Mouse (Mus musculus): ENCODE results near the gene Polr1d. TPM values are rescaled to one million over a fixed set of nuclear protein-coding genes. Genes with fewer than 3 reads are reported as not detected.

Polr1d gene
- polyA plus RNA-seq, 1 experiment from 2014 or later, result 139 TPM

DNA sequence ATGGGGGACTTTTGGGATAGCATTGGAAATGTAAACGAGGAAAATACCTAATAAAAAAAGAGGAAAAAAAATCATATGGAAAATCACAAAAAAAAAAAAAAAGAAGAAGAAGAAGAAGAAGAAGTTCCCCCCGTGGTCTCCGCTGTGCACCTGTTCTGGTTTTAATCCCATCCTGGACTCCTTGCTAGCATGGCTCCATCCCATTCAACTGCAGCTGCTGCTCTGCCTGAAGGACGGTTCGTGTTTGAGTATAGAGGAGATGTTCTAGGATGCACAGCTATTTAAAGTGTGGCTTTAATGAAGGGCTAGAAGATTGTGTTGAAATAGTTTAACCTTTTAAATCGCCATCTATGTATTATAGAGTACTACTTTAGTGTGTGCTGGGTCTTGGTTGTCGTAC, 15.6 kb downstream of the Polr1d start:
- H3K4me2 ChIP-seq (replicated peaks), result no peak overlapping the region
- H3K9ac ChIP-seq, result no peak overlapping the region
- ATAC-seq (ENCODE audit: insufficient number of reproducible peaks, low FRiP score, low TSS enrichment, low read depth), result no peak
- no peaks in the 10 kb centered on the region for H3K9me3 ChIP-seq (replicated peaks)
- H3K27ac ChIP-seq (replicated peaks), result no peak overlapping the region
- H3K4me3 ChIP-seq (replicated peaks), result no peak overlapping the region
- H3K27me3 ChIP-seq, result no peaks in the 10 kb centered on the region
- peaks cover 10% of the 10 kb centered on the region; the same call in 1 of the 2 replicates for H3K36me3 ChIP-seq
- 93% methylated on average over 7 of the region's 7 CpGs for WGBS
- H3K4me1 ChIP-seq, result peaks cover 18% of the 10 kb centered on the region

DNA sequence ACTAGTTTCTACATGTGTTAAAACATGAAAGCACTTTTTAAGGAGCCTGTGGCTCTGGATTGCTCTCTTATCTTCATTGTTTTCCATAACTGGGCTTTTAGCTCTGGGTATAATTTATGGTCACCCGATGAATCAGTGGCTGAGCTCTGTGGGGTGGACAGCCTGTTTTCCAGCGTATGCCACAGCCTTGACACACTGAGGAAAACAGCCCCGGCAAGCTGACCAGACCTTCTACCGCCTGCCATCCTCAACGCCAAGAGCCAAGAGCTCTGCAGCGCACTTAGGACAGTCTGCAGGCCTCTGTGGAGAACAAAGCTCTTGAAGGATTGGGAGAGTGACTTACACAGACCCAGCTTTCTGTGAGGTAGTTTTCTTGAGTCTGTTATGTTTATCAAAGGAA, 17.4 kb downstream of the Polr1d start:
- no peak for ATAC-seq (ENCODE audit: insufficient number of reproducible peaks, low FRiP score, low TSS enrichment, low read depth)
- H3K36me3 ChIP-seq, result peaks cover 10% of the 10 kb centered on the region; the same call in 1 of the 2 replicates
- no peak overlapping the region for H3K4me3 ChIP-seq (replicated peaks)
- no peaks in the 10 kb centered on the region for H3K27me3 ChIP-seq
- 86% methylated on average over 6 of the region's 6 CpGs for WGBS
- H3K9ac ChIP-seq, result no peak overlapping the region
- H3K27ac ChIP-seq (replicated peaks), result no peak overlapping the region
- H3K9me3 ChIP-seq (replicated peaks), result no peaks in the 10 kb centered on the region
- H3K4me1 ChIP-seq, result peaks cover 21% of the 10 kb centered on the region
- H3K4me2 ChIP-seq (replicated peaks), result no peak overlapping the region

- no peaks in the 10 kb centered on the region for H3K9me3 ChIP-seq (replicated peaks)
Measured at GRCm38 (mm10) chr5:147096586-147096985, 19.7 kb downstream of the Polr1d start.

GRCm38 (mm10) chr5:147098667-147099066, 21.8 kb downstream of the Polr1d start:
- Histone ChIP-seq H3K27me3 (no peaks in the 10 kb centered on the region), H3K4me3 (replicated peaks) (no peak overlapping the region), H3K27ac (replicated peaks) (peak overlapping the region; percentile 48; the same call in 1 of the 2 replicates), H3K9ac (no peak overlapping the region), H3K4me2 (replicated peaks) (no peak overlapping the region), H3K4me1 (peaks cover 9% of the 10 kb centered on the region; the same call in 1 of the 2 replicates), H3K9me3 (replicated peaks) (no peaks in the 10 kb centered on the region), H3K36me3 (peaks cover 30% of the 10 kb centered on the region)
- ATAC-seq (ENCODE audit: insufficient number of reproducible peaks, low FRiP score, low TSS enrichment, low read depth), result no peak
- whole genome bisulfite sequencing, result 77% methylated on average over 7 of the region's 7 CpGs

More at GRCm38 (mm10) chr5:147096586-147096985, 19.7 kb downstream of the Polr1d start:
- Histone ChIP-seq H3K4me3 (replicated peaks) (no peak overlapping the region), H3K27ac (replicated peaks) (no peak overlapping the region), H3K4me2 (replicated peaks) (no peak overlapping the region), H3K4me1 (peaks cover 9% of the 10 kb centered on the region; the same call in 1 of the 2 replicates), H3K36me3 (peaks cover 21% of the 10 kb centered on the region), H3K9ac (no peak overlapping the region), H3K27me3 (no peaks in the 10 kb centered on the region)
- 93% methylated on average over 4 of the region's 4 CpGs for WGBS
- no peak for ATAC-seq (ENCODE audit: insufficient number of reproducible peaks, low FRiP score, low TSS enrichment, low read depth)

DNA sequence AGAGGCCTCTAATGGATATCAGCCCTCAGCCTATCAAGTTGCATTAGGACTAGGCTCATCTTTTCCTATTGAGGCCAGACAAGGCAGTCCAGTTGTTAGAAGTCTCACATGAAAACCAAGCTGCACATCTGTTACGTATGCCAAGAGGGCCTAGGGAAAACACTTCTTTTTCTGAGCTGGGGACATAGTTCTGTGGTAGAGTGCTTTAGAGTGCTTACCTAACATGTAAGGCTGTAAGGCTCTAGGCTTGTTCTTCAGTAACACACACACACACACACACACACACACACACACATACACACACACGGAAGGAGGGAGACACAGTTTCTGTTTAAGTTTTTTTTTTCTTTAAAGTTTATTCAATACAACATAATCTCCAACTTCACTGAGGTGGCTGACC, 23.3 kb downstream of the Polr1d start:
- no peak overlapping the region for H3K4me2 ChIP-seq (replicated peaks)
- H3K27ac ChIP-seq (replicated peaks), result no peak overlapping the region
- no peak for ATAC-seq (ENCODE audit: insufficient number of reproducible peaks, low FRiP score, low TSS enrichment, low read depth)
- WGBS, result 66% methylated on average over 2 of the region's 2 CpGs
- no peak overlapping the region for H3K9ac ChIP-seq
- no peak overlapping the region for H3K4me3 ChIP-seq (replicated peaks)
- H3K36me3 ChIP-seq, result peaks cover 33% of the 10 kb centered on the region
- peaks cover 9% of the 10 kb centered on the region; the same call in 1 of the 2 replicates for H3K4me1 ChIP-seq
- no peaks in the 10 kb centered on the region for H3K9me3 ChIP-seq (replicated peaks)
- H3K27me3 ChIP-seq, result no peaks in the 10 kb centered on the region

DNA sequence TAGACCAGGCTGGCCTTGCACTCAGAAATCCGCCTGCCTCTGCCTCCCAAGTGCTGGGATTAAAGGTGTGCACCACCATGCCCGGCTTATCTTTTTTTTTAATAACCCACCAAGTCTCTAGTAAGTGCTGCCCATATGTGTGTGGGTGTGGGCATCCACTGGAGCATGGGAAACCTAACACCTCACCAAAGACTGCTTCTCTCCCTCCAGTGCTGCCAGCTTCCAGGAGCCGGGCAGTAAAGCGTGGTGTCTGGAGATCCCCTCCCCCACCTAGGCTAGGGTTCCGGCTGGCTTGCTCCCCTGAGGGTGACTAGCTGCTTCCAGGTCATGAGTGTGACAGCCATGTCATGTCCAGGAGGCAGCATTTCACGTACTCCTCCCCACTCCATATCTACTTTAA, 25.4 kb downstream of the Polr1d start:
- no peak overlapping the region for H3K4me3 ChIP-seq (replicated peaks)
- no peak; the same call in 1 of the 2 replicates for ATAC-seq (ENCODE audit: insufficient number of reproducible peaks, low FRiP score, low TSS enrichment, low read depth)
- peaks cover 34% of the 10 kb centered on the region for H3K36me3 ChIP-seq
- H3K27me3 ChIP-seq, result no peaks in the 10 kb centered on the region
- no peaks in the 10 kb centered on the region for H3K9me3 ChIP-seq (replicated peaks)
- H3K9ac ChIP-seq, result no peak overlapping the region
- 0 out of 2 replicates have a peak, but pooled peaks cover 3% of the 10 kb centered on the region for H3K4me1 ChIP-seq
- 76% methylated on average over 6 of the region's 6 CpGs for WGBS
- no peak overlapping the region for H3K27ac ChIP-seq (replicated peaks)
- no peak overlapping the region for H3K4me2 ChIP-seq (replicated peaks)

DNA sequence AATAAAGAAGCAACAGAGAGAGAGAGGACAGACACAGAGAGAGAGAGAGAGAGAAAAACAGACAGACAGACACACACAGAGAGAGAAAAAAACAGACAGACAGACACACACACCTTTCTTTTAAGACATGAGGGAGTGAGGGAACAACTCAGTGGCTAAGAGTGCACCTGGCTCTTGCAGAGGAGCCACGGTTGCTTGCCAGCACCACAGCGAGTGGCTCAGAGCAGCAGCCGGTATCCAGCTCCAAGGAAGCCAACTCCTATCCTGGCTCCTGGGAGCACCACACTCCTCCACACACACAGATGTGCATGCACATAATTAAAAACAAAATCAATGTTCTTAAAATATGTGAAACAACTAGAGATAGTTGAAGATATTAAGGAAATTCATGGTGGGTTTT, 30.4 kb downstream of the Polr1d start:
- ATAC-seq (ENCODE audit: insufficient number of reproducible peaks, low FRiP score, low TSS enrichment, low read depth), result no peak
- H3K9ac ChIP-seq, result no peak overlapping the region
- no peak overlapping the region for H3K4me3 ChIP-seq (replicated peaks)
- H3K4me1 ChIP-seq, result no peaks in the 10 kb centered on the region
- H3K36me3 ChIP-seq, result peaks cover 39% of the 10 kb centered on the region
- no peaks in the 10 kb centered on the region for H3K27me3 ChIP-seq
- no peak overlapping the region for H3K4me2 ChIP-seq (replicated peaks)
- no peaks in the 10 kb centered on the region for H3K9me3 ChIP-seq (replicated peaks)
- 92% methylated on average over 3 of the region's 3 CpGs for WGBS
- H3K27ac ChIP-seq (replicated peaks), result no peak overlapping the region

- 79% methylated on average over 13 of the region's 13 CpGs for WGBS
- H3K27ac ChIP-seq (replicated peaks), result no peak overlapping the region
- H3K9ac ChIP-seq, result no peak overlapping the region
- no peaks in the 10 kb centered on the region for H3K9me3 ChIP-seq (replicated peaks)
- no peak overlapping the region for H3K4me3 ChIP-seq (replicated peaks)
- H3K36me3 ChIP-seq, result peaks cover 45% of the 10 kb centered on the region
- H3K4me2 ChIP-seq (replicated peaks), result no peak overlapping the region
- H3K27me3 ChIP-seq, result no peaks in the 10 kb centered on the region
- no peaks in the 10 kb centered on the region for H3K4me1 ChIP-seq
- no peak for ATAC-seq (ENCODE audit: insufficient number of reproducible peaks, low FRiP score, low TSS enrichment, low read depth)
Measured at GRCm38 (mm10) chr5:147108861-147109591, 32.2 kb downstream of the Polr1d start.

DNA sequence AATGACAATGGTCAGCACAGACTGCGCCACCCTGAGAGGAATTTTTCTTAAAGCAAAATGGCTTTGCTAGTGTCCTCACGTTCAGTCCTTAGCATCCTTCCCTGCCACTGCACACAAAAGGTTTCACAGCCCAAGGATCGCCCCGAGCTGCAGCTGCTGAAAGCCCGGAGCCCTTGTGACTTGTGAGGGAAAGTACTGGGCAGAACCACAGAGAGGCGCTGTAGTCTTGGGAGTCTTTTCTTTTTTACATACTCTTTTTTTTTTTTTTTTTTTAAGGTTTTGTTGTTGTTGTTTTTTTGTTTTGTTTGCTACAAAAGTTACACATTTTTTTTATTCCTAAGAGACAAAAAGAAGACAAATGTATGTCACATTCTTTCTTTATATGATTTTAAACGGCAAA, 37.9 kb downstream of the Polr1d start:
- no peaks in the 10 kb centered on the region for H3K9me3 ChIP-seq (replicated peaks)
- no peak overlapping the region for H3K4me3 ChIP-seq (replicated peaks)
- 76% methylated on average over 7 of the region's 7 CpGs for WGBS
- H3K4me2 ChIP-seq (replicated peaks), result no peak overlapping the region
- H3K27ac ChIP-seq (replicated peaks), result no peak overlapping the region
- no peak overlapping the region for H3K9ac ChIP-seq
- no peaks in the 10 kb centered on the region for H3K4me1 ChIP-seq
- peaks cover 28% of the 10 kb centered on the region for H3K36me3 ChIP-seq
- no peak for ATAC-seq (ENCODE audit: insufficient number of reproducible peaks, low FRiP score, low TSS enrichment, low read depth)
- no peaks in the 10 kb centered on the region for H3K27me3 ChIP-seq

DNA sequence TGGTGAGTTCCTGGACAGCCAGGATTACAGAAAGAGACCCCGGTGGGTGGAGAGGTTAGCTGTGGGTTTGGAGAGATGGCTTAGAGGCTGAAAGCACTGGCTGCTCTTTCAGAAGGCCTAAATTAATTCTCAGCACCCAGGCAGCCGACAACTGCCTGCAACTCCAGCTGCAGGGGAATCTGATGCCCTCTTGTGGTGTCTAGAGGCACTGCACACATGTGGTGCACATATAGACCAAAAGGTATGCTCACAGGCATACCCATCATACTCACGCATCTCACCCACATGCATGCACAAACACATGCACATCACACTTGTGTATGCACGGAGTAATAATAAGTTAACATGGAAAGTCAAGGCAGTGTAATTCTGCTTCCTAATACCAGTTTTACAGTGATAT, 38.8 kb downstream of the Polr1d start:
- 93% methylated on average over 4 of the region's 4 CpGs for WGBS
- Histone ChIP-seq H3K9ac (no peak overlapping the region), H3K36me3 (peaks cover 20% of the 10 kb centered on the region), H3K27me3 (no peaks in the 10 kb centered on the region), H3K4me3 (replicated peaks) (no peak overlapping the region), H3K4me1 (no peaks in the 10 kb centered on the region), H3K9me3 (replicated peaks) (no peaks in the 10 kb centered on the region), H3K27ac (replicated peaks) (no peak overlapping the region), H3K4me2 (replicated peaks) (no peak overlapping the region)
- ATAC-seq (ENCODE audit: insufficient number of reproducible peaks, low FRiP score, low TSS enrichment, low read depth), result no peak

- Histone ChIP-seq H3K4me1 (no peaks in the 10 kb centered on the region), H3K4me3 (replicated peaks) (no peak overlapping the region), H3K9ac (no peak overlapping the region), H3K9me3 (replicated peaks) (no peaks in the 10 kb centered on the region), H3K27ac (replicated peaks) (no peak overlapping the region), H3K27me3 (no peaks in the 10 kb centered on the region), H3K36me3 (peaks cover 11% of the 10 kb centered on the region), H3K4me2 (replicated peaks) (no peak overlapping the region)
- WGBS, result 22% methylated on average over 6 of the region's 6 CpGs
- ATAC-seq (ENCODE audit: insufficient number of reproducible peaks, low FRiP score, low TSS enrichment, low read depth), result no peak
Measured at GRCm38 (mm10) chr5:147117027-147117426, 40.2 kb downstream of the Polr1d start.

- H3K27me3 ChIP-seq, result no peaks in the 10 kb centered on the region
- H3K4me3 ChIP-seq (replicated peaks), result no peak overlapping the region
- H3K4me2 ChIP-seq (replicated peaks), result no peak overlapping the region
- ATAC-seq (ENCODE audit: insufficient number of reproducible peaks, low FRiP score, low TSS enrichment, low read depth), result no peak
- H3K4me1 ChIP-seq, result no peaks in the 10 kb centered on the region
- H3K9ac ChIP-seq, result no peak overlapping the region
- H3K36me3 ChIP-seq, result no peaks in the 10 kb centered on the region
- no peak overlapping the region for H3K27ac ChIP-seq (replicated peaks)
- WGBS, result 89% methylated on average over 4 of the region's 4 CpGs
- no peaks in the 10 kb centered on the region for H3K9me3 ChIP-seq (replicated peaks)
Measured at GRCm38 (mm10) chr5:147121146-147121545, 44.3 kb downstream of the Polr1d start.

All from embryonic facial prominence, embryonic 15.5 days (tissue).